Mouse (Mus musculus): ENCODE measurements around the gene Dnaaf1.

Gene Dnaaf1

DNA sequence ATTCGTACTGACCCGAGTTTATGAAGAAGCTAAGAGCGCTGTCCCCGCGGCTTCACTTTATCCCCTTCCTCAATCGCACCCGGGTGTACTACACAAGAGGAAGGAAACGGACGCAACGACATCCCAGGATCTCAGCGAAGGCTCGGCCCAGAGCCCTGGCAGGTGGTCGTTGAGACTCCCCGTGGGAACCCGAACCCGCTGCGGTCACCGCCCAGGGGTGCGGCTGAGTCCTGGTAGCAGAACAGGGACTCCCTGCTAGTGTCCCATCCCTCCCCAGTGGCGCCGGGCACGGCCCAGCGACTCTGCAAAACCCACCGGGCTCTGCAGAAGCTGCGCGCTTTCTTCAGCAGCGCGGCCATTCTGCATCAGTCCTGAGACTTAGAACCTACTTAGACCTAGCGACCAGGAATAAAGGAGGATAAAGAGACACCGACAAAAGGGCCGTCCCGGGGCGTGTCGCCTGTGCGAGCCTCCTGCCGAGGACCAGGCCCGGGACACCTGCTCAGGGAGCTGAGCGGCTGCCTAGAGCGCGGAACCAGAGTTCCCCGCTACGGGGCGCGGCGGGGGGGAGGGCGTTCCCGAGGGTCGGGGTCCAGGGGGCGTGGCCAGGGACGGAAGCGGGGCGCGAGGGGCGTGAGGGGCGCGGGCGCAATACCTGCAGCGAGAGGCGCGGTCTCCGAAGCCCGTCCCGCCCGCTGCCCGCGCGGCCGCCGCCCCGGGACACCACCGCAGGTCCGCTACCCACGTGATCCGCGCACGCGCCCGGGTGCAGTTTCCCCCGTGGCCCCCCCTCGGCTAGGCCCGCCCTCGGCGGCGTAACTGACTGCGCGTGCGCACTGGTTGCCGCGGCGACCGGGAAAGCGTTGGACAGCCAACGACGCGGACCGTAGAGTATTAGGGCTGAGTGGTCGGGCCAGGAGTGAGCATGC, at the start of gene Dnaaf1, which contains the start of gene Hsdl1:
TSS of gene Dnaaf1 (plus strand) at position 799 of the 929 bp plus-strand sequence.
TSS of gene Hsdl1 (minus strand) at position 747 of the 929 bp plus-strand sequence.
- DNase-seq (ENCODE audit: low read depth) = peak; percentile 96

DNA sequence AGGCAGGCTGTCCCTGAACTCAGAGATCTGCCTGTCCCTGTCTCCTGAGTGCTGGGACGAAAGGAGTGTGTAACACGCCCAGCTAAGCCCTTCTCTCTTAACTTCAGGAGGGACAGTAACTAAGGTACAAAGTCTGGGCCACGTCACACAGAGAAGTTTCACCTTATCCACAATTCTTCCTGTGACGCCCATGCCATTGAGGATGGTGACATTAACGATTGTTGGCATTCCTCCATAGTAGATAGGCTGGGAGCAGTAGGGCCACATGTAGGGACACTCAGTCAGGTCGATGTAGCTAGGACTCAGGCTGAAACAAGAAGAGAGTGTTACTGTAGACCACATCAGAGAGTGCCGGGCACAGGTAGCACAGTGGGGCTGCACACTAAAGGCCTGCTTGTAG, 46.3 kb upstream of the Dnaaf1 start:
- no peak for DNase-seq (ENCODE audit: low read depth)

DNA sequence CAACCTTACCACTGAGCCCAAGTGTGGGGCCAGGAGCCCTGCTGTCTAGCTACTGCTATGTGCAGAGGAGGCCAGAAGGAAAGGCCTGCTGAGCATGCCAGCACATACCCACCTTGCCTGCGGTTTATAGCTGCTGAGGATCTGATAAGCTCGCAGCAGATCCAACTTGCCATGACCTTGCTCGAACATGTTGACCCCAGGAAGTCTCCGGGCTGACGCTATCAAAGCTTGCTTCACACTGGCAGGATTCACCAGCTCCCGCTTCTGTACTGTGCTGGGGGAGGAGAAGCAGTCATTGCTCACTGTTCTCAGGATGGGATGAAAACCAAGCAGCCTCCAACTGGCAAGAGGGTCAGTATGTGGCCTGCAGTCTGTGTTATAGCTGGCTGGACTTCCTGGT, 44.1 kb upstream of the Dnaaf1 start:
- no peak for DNase-seq (ENCODE audit: low read depth)

DNA sequence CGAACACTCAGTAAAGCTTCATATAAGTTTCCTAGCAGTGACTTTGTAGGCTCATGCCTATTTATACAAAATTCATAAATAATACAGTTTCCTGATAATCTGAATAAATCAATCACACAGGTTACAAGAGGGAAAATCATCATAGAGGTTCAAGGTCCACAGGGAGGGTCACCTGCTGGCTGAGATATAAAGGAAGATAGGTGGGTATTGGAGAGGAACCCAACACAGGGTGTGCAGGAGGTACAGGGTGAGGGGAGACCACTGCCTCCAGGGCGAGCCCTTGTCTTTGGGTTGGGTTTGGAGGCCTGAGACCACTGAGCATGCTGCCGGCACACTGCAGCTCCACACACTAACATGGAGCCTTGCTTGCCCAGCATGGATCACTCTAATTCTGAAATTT, 43.6 kb upstream of the Dnaaf1 start:
- DNase-seq (ENCODE audit: low read depth) = no peak

DNA sequence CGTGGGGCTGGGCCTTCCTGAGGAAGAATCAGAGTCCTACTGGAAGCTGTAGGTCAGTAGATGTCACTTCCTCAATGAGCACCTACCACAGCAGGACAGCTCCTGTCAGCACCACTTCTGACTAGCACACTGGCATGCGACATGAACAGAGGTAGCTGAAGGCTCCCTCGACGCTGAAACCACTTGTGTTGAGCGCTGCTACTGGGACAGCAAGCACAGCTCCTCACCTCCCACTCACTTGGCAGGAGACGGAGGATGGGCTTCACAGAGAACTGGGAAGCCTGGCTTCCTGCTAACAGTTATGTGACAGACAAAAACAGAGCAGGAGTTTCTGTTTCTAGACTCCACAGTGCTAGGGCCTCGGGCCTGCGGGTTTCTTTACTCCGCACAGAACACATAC, 43.1 kb upstream of the Dnaaf1 start:
- no peak for DNase-seq (ENCODE audit: low read depth)

DNA sequence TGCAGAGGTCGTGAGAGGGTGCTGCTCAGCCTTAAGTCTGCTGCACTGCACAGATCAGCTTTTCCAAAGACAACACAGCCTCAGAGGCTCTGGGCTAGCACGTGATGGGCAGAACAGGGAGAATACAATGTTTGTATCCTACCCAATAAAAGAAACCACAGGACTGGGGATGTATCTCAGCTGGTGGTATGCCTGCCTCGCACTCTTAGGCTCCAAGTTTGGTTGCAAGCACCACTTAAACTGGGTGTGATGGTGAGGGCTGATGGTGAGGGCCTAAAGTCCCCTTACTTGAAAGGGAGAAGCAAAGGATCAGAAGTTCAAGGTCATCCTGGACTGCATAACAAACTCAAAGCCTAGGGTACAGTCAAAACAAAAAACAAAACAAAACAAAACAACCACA, 30.4 kb upstream of the Dnaaf1 start:
- no peak for DNase-seq (ENCODE audit: low read depth)

DNA sequence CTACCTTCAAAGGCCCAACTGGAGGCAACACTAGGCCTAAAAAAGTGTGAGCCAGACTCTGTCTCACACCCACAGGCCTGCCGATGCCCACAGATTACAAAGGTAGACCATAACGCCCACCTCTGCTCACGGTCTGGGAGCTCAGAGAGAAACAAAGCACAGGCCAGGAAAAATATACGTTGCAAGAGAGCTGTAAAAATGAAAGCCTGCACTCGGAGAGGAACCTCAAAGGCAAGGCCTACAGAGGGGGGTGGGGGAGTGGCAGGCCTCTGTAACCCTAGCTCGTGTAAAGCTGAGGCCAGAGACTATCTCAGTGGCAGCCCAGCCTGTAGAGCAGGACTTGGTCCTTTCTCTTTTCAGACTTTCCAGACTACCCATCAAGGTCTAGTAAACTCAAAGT, 29.9 kb upstream of the Dnaaf1 start:
- no peak for DNase-seq (ENCODE audit: low read depth)

DNA sequence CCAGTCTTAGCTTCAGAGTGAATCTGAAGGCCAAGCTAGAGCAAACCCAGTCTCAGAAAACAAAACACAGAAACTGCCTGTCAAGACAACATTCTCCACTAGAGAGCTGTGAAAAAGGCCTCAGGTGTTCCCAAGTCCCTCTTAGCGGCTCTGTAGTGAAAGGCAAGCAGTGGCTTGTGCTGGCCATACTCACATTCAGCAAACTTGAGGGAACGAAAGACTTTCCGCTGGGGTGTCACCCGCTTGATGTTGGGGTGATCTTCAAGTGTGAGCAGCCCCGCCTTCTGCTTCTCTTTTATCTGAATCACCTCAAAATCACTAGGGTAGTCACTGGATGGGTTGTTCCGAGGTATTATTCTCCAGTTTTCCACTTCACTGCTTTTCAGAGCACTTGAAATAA, 29.2 kb upstream of the Dnaaf1 start:
- DNase-seq (ENCODE audit: low read depth) = no peak

DNA sequence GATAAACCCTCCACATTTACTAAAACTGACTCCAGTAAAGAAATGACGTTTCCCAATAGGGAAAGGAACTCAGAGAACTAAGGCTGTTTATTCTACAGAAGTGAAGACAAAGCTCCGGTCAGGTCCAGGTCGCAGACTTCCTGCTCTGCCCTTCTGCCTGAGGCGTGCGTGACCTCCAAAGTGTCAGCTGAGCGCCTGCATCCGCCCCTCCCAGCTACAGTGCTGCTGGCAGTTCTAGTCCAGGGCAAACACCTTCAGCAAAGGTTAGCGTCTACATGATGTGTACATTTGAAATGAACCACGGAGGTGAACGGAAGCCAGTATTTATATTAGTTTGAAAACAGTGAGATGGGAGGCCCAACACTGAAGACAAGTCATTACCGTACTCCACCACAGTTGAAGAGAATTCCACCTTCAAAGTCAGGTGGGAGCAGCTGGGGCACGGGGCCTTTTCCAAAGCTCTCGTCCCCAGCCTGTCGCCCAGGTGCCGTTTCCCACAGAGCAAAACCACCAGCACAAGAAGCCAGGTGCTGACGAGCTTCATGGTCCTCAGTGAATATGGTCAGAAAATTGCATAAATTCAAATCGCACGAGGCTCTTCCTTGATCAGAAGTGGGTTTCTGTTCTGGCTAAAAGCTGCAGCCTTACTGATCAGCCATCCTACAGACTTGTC, 27.9 kb upstream of the Dnaaf1 start:
- DNase-seq (ENCODE audit: low read depth) = no peak

DNA sequence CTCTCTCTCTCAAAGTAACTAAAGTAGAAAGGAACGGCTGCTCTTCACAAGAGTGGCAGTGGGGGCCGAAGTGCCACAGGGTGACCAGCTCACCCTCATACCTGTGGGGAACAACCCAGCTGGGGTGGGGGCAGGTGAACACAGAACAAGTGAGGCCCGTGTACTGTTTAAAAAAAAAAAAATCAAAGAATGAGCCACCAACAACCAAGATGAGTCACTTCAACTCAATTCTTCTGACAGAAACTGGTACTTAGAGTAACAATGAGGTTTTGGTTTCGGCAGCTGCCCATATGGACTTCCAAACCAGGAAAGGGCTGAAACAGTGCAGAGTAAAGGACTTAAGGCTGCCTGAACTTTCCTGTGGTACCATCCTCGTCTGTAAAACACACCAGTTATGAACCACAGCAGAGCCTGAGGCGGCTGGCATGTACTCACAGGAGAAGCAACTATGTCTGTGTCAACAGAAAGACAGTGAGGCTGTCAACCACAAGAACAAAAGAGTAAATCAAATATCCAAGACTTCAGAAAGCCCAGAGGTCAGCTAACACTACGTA, 26.4 kb upstream of the Dnaaf1 start:
- DNase-seq (ENCODE audit: low read depth) = peak; percentile 5

DNA sequence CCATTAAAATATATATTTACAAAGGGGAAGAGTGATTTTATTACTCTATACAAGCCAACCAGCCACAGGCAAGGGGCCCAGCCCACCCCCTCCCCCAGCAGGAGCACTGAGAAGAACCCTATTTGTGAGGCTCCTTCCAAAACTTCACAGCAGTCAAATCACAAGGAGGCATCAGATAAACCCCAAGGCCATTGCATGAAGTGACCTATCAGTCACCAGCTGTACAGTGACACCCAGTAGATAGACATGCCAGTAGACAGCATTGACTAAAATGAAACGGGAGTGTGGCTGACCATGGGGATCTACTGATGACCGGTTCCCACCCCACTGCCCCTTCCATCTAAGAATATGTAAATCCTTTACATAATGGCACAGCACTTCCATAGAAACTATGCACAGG, 22.1 kb upstream of the Dnaaf1 start:
- no peak for DNase-seq (ENCODE audit: low read depth)

DNA sequence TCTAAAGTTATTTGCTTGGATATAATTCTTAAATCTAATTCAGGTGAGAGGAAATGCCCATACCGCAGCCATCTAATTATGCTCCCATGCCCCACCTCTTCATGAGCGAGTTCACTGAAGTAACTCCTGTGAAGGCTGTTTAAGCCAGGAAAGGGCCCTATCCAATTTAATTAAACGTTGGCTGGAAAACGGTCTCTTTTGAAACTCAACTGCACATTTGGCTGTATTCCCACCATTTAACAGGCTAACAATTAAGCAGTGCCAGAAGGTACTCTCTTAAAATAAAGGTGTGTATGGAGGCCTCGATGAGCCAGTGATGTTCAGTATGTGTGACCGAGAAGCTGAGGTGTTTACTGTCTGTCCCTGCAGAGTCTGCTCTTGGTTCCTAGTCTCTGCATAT, 19.2 kb upstream of the Dnaaf1 start:
- DNase-seq (ENCODE audit: low read depth) = no peak

DNA sequence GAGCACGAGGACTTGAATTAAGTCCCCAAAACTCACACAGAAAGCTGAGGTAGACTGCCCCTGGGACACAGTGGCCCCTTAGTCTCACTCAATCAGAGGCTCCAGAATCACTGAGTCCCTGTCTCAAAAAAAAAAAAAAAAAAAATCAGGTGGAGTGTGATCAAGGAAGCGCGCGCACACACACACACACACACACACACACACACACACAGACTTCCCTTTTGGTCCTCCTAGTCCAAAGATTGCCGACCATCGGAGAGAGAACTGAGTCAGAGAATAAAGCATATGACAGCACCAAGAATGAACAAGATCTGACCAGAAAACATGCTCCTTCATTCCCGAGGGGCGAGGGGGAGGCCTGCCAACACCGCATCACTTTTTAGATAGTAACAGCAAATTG, 17.9 kb upstream of the Dnaaf1 start:
- DNase-seq (ENCODE audit: low read depth) = peak; percentile 33

DNA sequence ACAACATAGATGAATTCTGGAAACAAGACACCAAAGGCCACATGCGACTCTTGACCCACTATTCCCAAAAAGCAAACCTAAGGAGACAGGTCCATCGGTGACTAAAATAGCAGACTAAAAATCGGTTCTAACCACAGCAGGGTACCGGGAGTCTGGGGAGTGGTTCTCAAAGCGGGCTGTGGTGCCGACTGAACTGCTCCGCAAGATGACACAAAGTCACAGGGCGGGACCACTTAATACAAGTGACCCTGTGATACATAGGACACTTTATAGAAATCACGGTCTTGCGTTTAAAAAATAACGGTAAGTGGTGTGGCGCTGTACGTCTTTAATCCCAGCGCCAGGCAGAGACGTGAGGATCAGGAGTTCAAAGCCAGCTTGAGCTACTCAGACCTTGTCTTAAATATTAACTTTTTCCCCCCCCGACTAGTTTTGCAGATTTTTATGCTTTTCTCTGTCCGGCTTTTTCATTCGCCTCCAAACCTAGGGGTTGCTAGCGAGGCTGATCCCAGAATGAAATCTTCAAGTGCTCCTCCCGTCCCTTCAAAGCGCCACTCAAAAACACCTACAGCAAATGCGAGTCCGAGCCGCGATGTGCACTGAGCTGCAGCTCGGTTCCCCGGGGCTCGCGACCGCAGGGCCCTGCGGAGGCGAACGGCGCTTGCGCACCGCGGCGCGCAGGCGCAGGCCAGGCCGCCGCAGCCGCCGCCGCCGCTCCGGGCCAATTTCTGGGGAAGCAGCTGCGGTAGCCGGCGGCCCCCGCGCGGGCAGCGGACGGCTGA, 17.0 kb upstream of the Dnaaf1 start:
- peak; percentile 90 for DNase-seq (ENCODE audit: low read depth)

DNA sequence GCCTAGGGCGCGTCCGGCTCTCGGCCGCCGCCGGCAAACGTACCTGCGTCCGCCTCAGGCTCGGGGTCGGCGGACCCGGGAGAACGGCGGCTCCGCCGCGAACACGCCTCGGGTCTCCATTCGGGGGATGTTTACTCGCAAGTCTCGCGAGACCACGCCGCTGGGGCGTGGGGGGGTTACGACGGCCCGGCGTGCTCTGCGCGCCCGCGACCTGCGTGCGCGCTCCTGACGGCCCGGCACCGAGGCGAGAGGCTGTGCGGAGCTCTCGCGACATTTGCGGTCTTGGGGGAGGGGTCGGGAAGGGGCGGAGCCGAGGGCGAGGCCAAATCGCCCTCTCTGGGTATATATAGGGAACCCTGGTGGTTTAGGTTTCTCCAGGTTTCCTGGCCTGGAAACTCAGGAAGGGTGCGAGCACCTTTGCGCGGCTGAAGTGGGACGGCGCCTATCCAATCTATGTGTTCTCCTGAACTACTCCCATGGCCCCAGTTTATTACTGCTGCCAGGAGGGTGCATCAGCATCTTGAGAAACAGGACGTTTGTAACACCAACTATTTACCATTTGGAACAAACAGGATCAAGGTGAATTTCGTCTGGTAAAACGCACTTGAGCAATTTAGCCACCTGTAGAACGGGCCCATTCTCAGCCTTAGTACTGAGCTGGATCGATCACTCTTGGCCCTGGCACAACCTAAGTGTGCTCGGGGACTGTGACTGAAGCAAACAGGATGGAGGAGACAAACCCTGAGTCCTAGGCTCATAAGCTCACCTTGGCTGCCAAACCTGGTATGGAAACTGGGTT, 16.2 kb upstream of the Dnaaf1 start, which contains the start of gene Mbtps1:
TSS of gene Mbtps1 (minus strand) at position 133 of the 799 bp plus-strand sequence.
- DNase-seq (ENCODE audit: low read depth) = peak; percentile 100

DNA sequence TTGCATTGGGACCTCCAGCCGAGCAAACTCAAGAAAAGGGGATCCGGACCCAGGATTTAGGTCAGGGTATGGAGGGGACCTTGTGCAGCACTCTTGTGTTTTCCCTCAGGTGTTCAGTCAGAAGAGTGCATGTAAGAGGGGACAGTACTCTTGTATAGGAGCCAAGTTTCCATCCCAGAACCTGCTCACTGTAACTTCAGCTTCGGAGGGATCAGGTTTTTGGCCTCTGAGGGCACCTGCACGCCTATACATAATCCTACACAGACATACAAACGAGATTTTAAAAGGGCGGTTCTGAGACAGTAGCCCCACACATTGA, 15.7 kb upstream of the Dnaaf1 start:
- no peak for DNase-seq (ENCODE audit: low read depth)

DNA sequence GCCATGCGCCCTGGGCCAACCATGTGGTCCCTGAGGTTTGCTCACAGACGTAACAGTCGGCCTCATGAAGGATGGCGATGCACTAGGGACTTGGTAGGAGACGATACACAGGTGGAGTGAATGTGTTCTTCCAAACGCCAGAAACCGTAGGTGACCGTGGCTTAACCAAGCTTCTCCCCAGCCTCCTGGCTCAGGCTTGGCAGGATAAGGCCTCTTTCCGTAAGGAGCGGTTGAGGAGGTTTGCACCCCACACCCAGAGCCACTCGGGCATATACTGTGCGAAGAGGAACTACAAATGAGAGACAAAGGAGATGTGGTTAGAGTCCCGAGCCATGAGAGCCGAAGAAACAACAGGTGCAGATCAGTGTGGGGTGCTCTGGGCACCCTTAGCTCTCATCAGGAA, 11.2 kb upstream of the Dnaaf1 start:
- DNase-seq (ENCODE audit: low read depth) = no peak

DNA sequence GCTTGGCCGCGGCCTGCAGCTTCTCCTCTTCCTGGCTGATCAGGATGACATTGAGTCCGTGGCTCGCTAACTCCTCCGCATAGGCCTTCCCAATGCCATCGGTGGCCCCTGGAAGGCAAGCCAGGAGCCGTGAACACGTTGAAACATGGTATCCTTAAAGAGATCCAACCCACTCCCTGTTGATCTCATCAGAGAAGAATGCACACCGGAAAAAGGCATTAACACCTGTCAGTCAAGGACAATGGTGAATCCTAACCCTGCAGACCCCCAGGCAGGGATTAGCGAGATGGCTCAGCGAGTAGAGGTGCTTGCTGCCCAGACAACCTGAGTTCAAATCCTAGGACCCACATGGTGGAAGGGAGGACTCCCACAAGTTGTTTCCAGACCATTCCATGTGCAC, 8.7 kb upstream of the Dnaaf1 start:
- DNase-seq (ENCODE audit: low read depth) = no peak

DNA sequence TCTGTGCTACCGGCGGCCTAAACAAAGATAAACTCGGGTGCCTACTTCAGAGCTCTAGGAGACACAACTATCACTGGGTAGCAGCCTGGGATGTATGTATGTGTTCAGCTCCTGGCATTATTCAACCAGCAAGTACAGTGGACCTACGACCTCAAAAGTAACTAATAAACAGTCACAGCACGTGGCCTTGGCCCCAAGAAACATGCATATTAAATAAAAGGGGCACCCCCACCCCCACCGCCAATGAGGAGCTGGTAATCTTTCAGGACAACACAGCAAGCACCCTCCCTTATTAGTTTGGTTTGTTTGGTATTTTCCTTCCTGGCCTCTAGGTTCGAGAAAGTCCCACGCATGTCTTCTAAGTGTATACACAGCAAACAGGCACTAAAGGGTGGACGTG, 6.8 kb upstream of the Dnaaf1 start:
- no peak for DNase-seq (ENCODE audit: low read depth)

DNA sequence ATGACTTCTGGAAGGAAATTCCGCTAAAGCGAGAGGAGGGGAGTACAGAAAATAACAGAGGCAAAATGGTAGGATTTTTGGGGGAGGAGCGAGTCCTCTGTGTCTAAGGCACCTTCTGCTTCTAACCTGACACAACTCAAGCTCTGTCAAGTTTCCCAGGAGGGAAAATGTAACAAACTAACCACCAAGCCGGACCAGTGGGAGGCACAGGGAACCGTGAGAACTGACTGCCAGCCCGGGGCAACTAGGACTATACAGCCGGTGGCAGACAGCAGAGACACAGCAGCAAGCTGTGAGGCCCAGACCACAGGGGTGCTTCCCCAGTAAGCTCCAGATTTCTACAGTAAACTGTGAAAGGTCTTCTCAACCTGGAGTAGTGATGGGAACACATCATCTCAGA, 6.1 kb upstream of the Dnaaf1 start:
- DNase-seq (ENCODE audit: low read depth) = no peak

DNA sequence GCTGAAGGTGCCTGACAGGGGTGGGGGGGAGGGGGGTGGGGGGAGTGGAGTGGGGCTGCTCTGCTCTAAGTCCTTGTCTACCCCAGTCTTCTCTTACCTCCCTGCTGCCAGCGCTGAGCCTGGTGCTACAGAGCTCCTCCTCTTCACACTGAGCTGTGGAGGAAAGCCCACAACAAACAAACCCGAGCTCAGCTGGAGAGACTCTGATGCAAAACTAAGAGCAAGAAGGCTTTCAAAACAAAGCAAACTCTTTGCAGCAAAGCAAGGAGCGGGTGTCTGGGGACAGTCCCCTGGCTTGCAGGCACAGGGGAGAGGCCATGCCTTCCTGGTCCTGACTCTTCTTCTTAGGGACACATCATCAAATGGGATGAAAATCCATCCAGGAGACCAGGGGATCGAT, 5.2 kb upstream of the Dnaaf1 start:
- DNase-seq (ENCODE audit: low read depth) = no peak

DNA sequence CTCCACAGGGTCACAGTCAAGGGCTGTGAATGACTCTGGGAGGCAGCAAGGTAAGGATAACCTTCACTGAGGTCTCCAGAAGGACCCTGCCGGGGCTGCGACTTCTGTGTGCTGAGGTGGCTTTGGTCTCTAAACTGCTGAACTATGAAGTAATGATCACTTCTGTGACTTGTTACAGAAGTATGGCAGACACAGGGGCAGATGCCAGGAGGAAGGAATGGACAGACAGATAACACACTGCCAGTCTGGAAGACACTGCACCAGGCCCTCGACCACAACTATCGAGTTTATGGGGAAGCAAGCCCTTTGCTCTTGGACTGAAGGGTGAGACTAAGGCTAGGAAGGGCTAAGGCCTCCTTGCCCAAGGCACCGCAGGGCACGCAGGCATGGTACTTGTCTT, 3.9 kb upstream of the Dnaaf1 start:
- DNase-seq (ENCODE audit: low read depth) = no peak
